Mouse (Mus musculus): ENCODE results near the gene Fam189b. TPM values are rescaled to one million over a fixed set of nuclear protein-coding genes. Genes with fewer than 3 reads are reported as not detected.
A peak's percentile ranks its signal among the peaks of the same experiment; 100 is the strongest.

Gene Fam189b
- polyA plus RNA-seq, 1 experiment from 2014 or later = 15.1 TPM

DNA sequence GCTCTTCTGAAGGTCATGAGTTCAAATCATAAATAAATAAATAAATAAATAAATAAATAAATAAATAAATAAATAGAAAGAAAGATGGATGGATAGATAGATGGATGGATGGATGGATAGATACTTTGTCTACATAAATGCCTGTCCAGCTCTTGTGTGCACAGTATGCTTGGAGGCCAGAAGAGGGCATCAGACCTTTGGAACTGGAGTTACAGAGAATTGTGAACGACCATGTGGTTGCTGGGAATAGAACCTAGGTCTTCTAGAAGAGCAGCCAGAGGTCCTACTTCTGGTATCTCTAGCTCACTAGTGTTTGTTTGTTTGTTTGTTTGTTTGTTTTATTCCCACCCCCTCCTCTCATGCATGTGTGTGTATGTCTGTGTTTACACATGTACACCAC is 10.4 kb downstream of the Fam189b start:
- no peak overlapping the region for H3K27ac ChIP-seq
- WGBS = 44% methylated on average over 1 of the region's 1 CpGs

DNA sequence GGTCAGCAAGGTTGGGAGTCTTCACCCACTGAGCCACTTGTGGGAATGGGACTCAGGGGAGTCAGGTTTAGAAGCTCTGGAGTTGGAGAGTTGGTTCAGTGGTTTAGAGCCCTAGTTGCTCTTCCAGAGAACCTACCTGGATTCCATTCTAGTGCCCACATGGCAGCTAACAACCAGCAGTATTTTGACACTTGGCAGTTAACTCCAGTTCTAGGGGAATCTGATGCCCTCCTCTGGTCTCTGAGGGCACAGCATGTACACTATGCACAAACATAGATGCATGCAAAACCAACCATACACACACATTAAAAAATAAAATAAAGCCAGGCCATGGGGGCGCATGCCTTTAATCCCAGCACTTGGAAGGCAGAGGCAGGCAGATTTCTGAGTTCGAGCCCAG is 10.9 kb downstream of the Fam189b start:
- WGBS = 85% methylated on average over 2 of the region's 2 CpGs
- H3K9ac ChIP-seq = no peak overlapping the region
- no peak overlapping the region for H3K4me3 ChIP-seq
- H3K36me3 ChIP-seq (ENCODE audit: poor library complexity, severe bottlenecking) = peaks cover under 1% of the 10 kb centered on the region; the same call in 1 of the 2 replicates
- no peaks in the 10 kb centered on the region for H3K27me3 ChIP-seq
- peaks cover 11% of the 10 kb centered on the region for H3K4me1 ChIP-seq
- H3K4me2 ChIP-seq = no peak overlapping the region
- ATAC-seq = no peak
- no peaks in the 10 kb centered on the region for H3K9me3 ChIP-seq (replicated peaks)
- H3K27ac ChIP-seq = no peak overlapping the region

More for the DNA sequence above, 10.4 kb downstream of the Fam189b start:
- ATAC-seq = no peak
- Histone ChIP-seq H3K27me3 (no peaks in the 10 kb centered on the region), H3K36me3 (ENCODE audit: poor library complexity, severe bottlenecking) (peaks cover 6% of the 10 kb centered on the region; the same call in 1 of the 2 replicates), H3K4me2 (no peak overlapping the region), H3K4me1 (peaks cover 11% of the 10 kb centered on the region), H3K9me3 (replicated peaks) (no peaks in the 10 kb centered on the region), H3K4me3 (no peak overlapping the region), H3K9ac (no peak overlapping the region)

DNA sequence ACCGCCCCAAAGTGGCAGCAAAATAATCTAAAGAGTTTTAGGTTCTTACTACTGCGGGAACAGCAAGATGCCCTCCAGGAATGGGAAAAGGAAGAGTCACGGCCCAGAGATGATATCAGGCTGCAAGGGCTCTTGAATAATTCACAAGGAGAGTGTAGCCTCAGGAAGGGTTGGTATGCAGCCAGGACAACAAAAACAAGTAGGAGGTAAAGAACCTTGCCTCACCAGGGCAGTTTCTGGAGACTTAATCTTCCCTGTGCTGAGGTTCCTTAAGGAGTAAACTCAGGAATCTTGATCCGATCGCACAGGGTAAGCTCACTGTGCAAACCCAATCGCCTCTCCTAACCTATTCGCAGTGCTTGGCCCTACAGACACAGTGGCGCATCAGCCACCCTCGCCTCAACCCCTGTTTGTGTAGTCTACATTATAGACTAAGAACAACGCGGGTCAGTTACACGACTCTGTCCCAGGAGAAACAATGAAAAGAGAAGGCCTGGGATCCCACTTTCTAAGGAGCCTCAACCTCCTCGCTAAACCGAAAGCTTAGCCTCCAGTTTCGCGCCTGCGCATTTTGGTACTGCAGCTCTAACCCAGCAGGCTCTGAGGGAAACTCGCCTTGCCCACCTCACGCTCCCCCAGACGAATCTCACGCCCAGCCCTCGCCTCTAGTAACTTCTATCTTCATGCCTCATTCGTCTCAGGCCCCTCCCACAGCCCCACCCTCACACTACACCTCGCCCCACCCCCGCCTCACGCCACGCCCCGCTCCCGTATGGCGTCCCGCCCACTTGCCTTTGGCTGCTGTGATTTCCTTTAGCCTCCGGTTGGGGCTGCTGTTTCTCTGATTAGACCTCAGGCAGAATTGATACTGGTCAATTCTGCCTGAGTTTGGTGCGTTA is 13.3 kb downstream of the Fam189b start:
- H3K4me2 ChIP-seq = peak overlapping the region; percentile 58
- no peaks in the 10 kb centered on the region for H3K9me3 ChIP-seq (replicated peaks)
- H3K36me3 ChIP-seq (ENCODE audit: poor library complexity, severe bottlenecking) = no peaks in the 10 kb centered on the region
- peaks cover 11% of the 10 kb centered on the region for H3K4me1 ChIP-seq
- 7% methylated on average over 33 of the region's 33 CpGs for WGBS
- H3K27ac ChIP-seq = peak overlapping the region; percentile 64
- H3K4me3 ChIP-seq = peak overlapping the region; percentile 32
- no peaks in the 10 kb centered on the region for H3K27me3 ChIP-seq
- H3K9ac ChIP-seq = peak overlapping the region; percentile 53
- ATAC-seq = peak; percentile 97

- Histone ChIP-seq H3K36me3 (ENCODE audit: poor library complexity, severe bottlenecking) (peaks cover 9% of the 10 kb centered on the region), H3K4me3 (no peak overlapping the region), H3K9ac (no peak overlapping the region), H3K4me1 (peaks cover 16% of the 10 kb centered on the region), H3K27me3 (no peaks in the 10 kb centered on the region), H3K27ac (no peak overlapping the region), H3K9me3 (replicated peaks) (no peaks in the 10 kb centered on the region), H3K4me2 (no peak overlapping the region)
- WGBS = 81% methylated on average over 3 of the region's 3 CpGs
- ATAC-seq = no peak
Observed at GRCm38 (mm10) chr3:89199839-89200238, 16.9 kb downstream of the Fam189b start.

- Histone ChIP-seq H3K27me3 (no peaks in the 10 kb centered on the region), H3K4me3 (peak within 1 kb of the TSS; percentile 60), H3K27ac (no peak within 1 kb of the TSS), H3K4me1 (peaks cover 5% of the 10 kb centered on the region), H3K9ac (peak within 1 kb of the TSS; percentile 71), H3K36me3 (ENCODE audit: poor library complexity, severe bottlenecking) (peaks cover 33% of the 10 kb centered on the region), H3K4me2 (peak within 1 kb of the TSS; percentile 63), H3K9me3 (replicated peaks) (no peaks in the 10 kb centered on the region)
- WGBS = 27% methylated on average over 13 of the region's 13 CpGs
- ATAC-seq = peak; percentile 90
Observed at GRCm38 (mm10) chr3:89202253-89203141, 19.6 kb downstream of the Fam189b start, which contains the start of gene Gba. Gene Gba (plus strand): TSS chr3:89202928.

DNA sequence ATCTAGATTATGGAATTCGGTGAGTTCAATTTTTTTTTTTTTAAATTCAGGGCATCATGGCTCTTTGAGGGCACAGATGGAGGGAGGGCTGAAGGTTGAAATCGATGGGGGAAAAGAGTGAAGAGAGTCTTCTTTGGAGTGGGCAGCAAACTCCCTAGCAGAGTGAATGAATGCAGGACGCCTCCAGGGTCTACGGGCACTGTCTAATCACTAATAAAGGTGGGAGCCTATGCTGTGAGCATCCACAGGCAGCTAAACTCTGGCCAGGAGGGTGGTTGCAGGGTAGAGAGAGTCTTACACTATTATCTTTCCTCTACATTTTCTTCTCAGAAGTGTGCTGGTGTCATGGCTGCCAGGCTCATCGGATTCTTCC is 20.2 kb downstream of the Fam189b start:
- Histone ChIP-seq H3K27ac (no peak overlapping the region), H3K9me3 (replicated peaks) (no peaks in the 10 kb centered on the region), H3K36me3 (ENCODE audit: poor library complexity, severe bottlenecking) (peaks cover 39% of the 10 kb centered on the region), H3K4me1 (peaks cover 5% of the 10 kb centered on the region), H3K4me2 (peak overlapping the region; percentile 63), H3K9ac (peak overlapping the region; percentile 71), H3K4me3 (peak overlapping the region; percentile 60), H3K27me3 (no peaks in the 10 kb centered on the region)
- 44% methylated on average over 5 of the region's 5 CpGs for WGBS
- ATAC-seq = peak; percentile 33

GRCm38 (mm10) chr3:89206079-89206478 is 23.1 kb downstream of the Fam189b start:
- H3K4me2 ChIP-seq = no peak overlapping the region
- peaks cover 5% of the 10 kb centered on the region for H3K4me1 ChIP-seq
- H3K9me3 ChIP-seq (replicated peaks) = no peaks in the 10 kb centered on the region
- ATAC-seq = no peak
- no peak overlapping the region for H3K9ac ChIP-seq
- 95% methylated on average over 7 of the region's 7 CpGs for WGBS
- H3K27me3 ChIP-seq = no peaks in the 10 kb centered on the region
- no peak overlapping the region for H3K4me3 ChIP-seq
- no peak overlapping the region for H3K27ac ChIP-seq
- peaks cover 69% of the 10 kb centered on the region for H3K36me3 ChIP-seq (ENCODE audit: poor library complexity, severe bottlenecking)

DNA sequence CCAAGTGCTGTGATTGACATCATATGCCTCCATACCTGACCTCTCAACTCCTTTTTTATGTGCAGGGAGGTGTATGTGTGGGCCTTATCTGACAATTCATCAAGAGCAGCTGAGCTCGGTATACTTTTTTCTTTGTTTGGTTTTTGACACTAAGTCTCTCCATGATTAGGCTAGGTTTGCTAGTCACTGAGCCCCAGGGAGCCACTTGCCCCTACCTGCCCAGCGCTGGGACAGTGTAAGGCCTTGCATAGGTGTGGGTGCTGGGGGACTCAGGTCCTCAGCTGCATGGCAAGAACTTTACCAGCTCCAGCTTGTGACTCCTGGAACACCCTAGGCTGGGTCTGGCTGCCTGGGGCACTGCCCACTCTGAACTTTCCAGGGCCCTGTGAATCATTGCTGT is 23.8 kb downstream of the Fam189b start:
- ATAC-seq = no peak
- Histone ChIP-seq H3K27ac (no peak overlapping the region), H3K4me3 (no peak overlapping the region), H3K9ac (no peak overlapping the region), H3K36me3 (ENCODE audit: poor library complexity, severe bottlenecking) (peaks cover 70% of the 10 kb centered on the region), H3K4me1 (peaks cover 5% of the 10 kb centered on the region), H3K4me2 (no peak overlapping the region), H3K9me3 (replicated peaks) (no peaks in the 10 kb centered on the region), H3K27me3 (no peaks in the 10 kb centered on the region)
- WGBS = 98% methylated on average over 2 of the region's 2 CpGs

- ATAC-seq = no peak
- peaks cover 70% of the 10 kb centered on the region for H3K36me3 ChIP-seq (ENCODE audit: poor library complexity, severe bottlenecking)
- 91% methylated on average over 13 of the region's 13 CpGs for WGBS
Observed at GRCm38 (mm10) chr3:89208075-89208657, 25.2 kb downstream of the Fam189b start.

GRCm38 (mm10) chr3:89208736-89209135 is 25.8 kb downstream of the Fam189b start:
- no peaks in the 10 kb centered on the region for H3K9me3 ChIP-seq (replicated peaks)
- no peak overlapping the region for H3K27ac ChIP-seq
- no peak overlapping the region for H3K4me3 ChIP-seq
- H3K4me2 ChIP-seq = no peak overlapping the region
- no peaks in the 10 kb centered on the region for H3K27me3 ChIP-seq
- H3K9ac ChIP-seq = no peak overlapping the region
- no peak for ATAC-seq
- WGBS = 85% methylated on average over 6 of the region's 6 CpGs
- H3K4me1 ChIP-seq = peaks cover 10% of the 10 kb centered on the region
- peaks cover 70% of the 10 kb centered on the region for H3K36me3 ChIP-seq (ENCODE audit: poor library complexity, severe bottlenecking)

More at GRCm38 (mm10) chr3:89208075-89208657, 25.2 kb downstream of the Fam189b start:
- Histone ChIP-seq H3K9me3 (replicated peaks) (no peaks in the 10 kb centered on the region), H3K4me3 (no peak overlapping the region), H3K27me3 (no peaks in the 10 kb centered on the region), H3K4me1 (peaks cover 12% of the 10 kb centered on the region), H3K9ac (no peak overlapping the region), H3K27ac (no peak overlapping the region), H3K4me2 (no peak overlapping the region)

DNA sequence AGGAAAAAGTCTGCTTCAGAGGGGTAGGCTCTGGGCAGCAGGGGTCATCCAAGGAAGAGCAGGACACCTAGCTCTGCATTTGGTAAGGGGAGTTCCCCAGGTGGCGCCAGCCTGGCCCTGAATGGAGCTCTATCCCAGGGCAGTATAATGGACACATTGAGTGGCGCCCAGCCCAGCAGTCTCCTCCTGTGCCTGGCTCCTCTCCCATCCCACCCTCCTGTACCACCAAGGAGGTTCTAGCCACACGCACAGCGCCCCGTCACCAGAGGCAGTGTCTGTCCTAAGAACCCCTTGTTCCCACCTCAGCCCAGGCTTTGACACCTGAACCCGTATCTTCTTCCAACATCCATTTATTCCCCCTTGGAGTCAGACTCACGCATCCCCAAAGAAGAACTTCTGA is 26.8 kb downstream of the Fam189b start:
- Histone ChIP-seq H3K4me3 (no peak overlapping the region), H3K4me2 (no peak overlapping the region), H3K4me1 (peaks cover 13% of the 10 kb centered on the region), H3K36me3 (ENCODE audit: poor library complexity, severe bottlenecking) (peaks cover 62% of the 10 kb centered on the region), H3K27ac (no peak overlapping the region), H3K27me3 (no peaks in the 10 kb centered on the region), H3K9ac (no peak overlapping the region), H3K9me3 (replicated peaks) (no peaks in the 10 kb centered on the region)
- ATAC-seq = no peak
- 93% methylated on average over 7 of the region's 7 CpGs for WGBS

All from forebrain, embryonic 13.5 days (tissue).